Comparison of ENCODE assay signal across 8 mouse cellular contexts in the genomic region with DNA sequence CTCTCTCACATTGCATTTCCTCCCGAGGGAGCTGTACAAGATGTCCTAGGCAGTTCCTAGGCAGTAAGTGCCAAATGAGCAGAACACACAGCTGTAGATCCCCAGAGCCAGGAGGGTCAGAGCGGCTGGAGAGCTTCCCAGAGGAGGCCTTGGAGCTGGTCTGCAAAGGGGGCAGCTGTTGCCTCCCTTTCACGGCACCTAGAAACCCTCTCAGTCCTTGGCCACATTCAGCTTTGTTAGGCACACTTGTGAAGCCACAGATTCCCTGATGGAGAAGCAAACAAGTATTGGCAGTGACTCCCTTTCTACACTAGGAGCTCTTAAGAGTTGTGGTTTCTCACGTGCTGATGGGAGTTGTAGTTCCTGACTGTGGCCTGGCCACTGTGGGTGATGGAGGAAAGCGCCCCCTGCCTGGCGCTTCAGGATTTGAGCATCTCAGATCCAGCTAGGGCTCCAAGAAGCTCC. TPM values are rescaled to one million over a fixed set of nuclear protein-coding genes. Genes with fewer than 3 reads are reported as not detected.
DNase-seq lines count a peak whose midpoint lies in the region; ATAC-seq and TF ChIP-seq lines count a peak whose summit lies in the region.

No protein-coding gene starts in this region.

- no peaks in the 10 kb centered on the region for H3K9me3 ChIP-seq in G1E (replicated peaks)
- H3K9me3 ChIP-seq in hindbrain, embryonic 12.5 days (replicated peaks) = no peaks in the 10 kb centered on the region
- H3K9me3 ChIP-seq in lung, embryonic 16.5 days (ENCODE audit: control insufficient read depth, low read length) = no peaks in the 10 kb centered on the region

- no peaks in the 10 kb centered on the region for H3K36me3 ChIP-seq in G1E (replicated peaks)
- H3K36me3 ChIP-seq in hindbrain, embryonic 12.5 days = peaks cover 8% of the 10 kb centered on the region; the same call in 1 of the 2 replicates
- no peaks in the 10 kb centered on the region for H3K36me3 ChIP-seq in lung, embryonic 16.5 days (ENCODE audit: control insufficient read depth, insufficient read depth, low read length)

- H3K27ac ChIP-seq in hindbrain, embryonic 12.5 days = peak overlapping the region; percentile 79
- H3K27ac ChIP-seq in lung, embryonic 16.5 days (ENCODE audit: low read length) = peak overlapping the region; percentile 82

- no peak for ATAC-seq in G1E (ENCODE audit: extremely low read depth, insufficient number of reproducible peaks, low FRiP score, poor library complexity, severe bottlenecking)
- peak; percentile 60 for ATAC-seq in hindbrain, embryonic 12.5 days (ENCODE audit: low FRiP score)
- ATAC-seq in lung, embryonic 16.5 days (ENCODE audit: low read depth) = peak; percentile 93

- WGBS in hindbrain, embryonic 12.5 days = 27% methylated on average over 6 of the region's 6 CpGs
- WGBS in lung, embryonic 16.5 days = 12% methylated on average over 6 of the region's 6 CpGs

- H3K4me3 ChIP-seq in G1E (ENCODE audit: low read depth, low read length) = no peak overlapping the region
- no peak overlapping the region for H3K4me3 ChIP-seq in hindbrain, embryonic 12.5 days
- H3K4me3 ChIP-seq in lung, embryonic 16.5 days (ENCODE audit: low read length) = no peak overlapping the region

- H3K27me3 ChIP-seq in G1E (ENCODE audit: insufficient read depth, low read length) = peaks cover 49% of the 10 kb centered on the region
- no peaks in the 10 kb centered on the region; the same call in 1 of the 2 replicates for H3K27me3 ChIP-seq in hindbrain, embryonic 12.5 days
- no peaks in the 10 kb centered on the region for H3K27me3 ChIP-seq in lung, embryonic 16.5 days (ENCODE audit: control insufficient read depth, insufficient read depth, low read depth, low read length)

- H3K9ac ChIP-seq in hindbrain, embryonic 12.5 days = no peak overlapping the region; the same call in 1 of the 2 replicates
- no peak overlapping the region for H3K9ac ChIP-seq in lung, embryonic 16.5 days (ENCODE audit: low read length)

- no peak overlapping the region for H3K4me2 ChIP-seq in hindbrain, embryonic 12.5 days (replicated peaks)
- H3K4me2 ChIP-seq in lung, embryonic 16.5 days (ENCODE audit: low read depth, low read length) = no peak overlapping the region

- no peak for TF ChIP-seq CTCF in G1E (IDR thresholded peaks at IDR 0.05; ENCODE audit: low read depth, low read length)

- DNase-seq in G1E (ENCODE audit: low spot score) = peak; percentile 34
- peak; percentile 83 to 86 for DNase-seq in cerebellum, adult 18-20 months
- peak; percentile 84 to 88 for DNase-seq in frontal cortex, adult 2 months (ENCODE audit: extremely low spot score in 1 of 2, low spot score in 1 of 2)
- peak; percentile 92 for DNase-seq in layer of hippocampus, adult 9-11 months
- peak; percentile 59 for DNase-seq in ovary, postnatal 14 days (ENCODE audit: low spot score)
- DNase-seq in thymus, postnatal 14 days = peak; percentile 79

- peaks cover 15% of the 10 kb centered on the region for H3K4me1 ChIP-seq in G1E (ENCODE audit: insufficient read depth, low read depth, low read length)
- peaks cover 59% of the 10 kb centered on the region for H3K4me1 ChIP-seq in hindbrain, embryonic 12.5 days
- H3K4me1 ChIP-seq in lung, embryonic 16.5 days (replicated peaks; ENCODE audit: control insufficient read depth, insufficient read depth, low read length) = peaks cover 14% of the 10 kb centered on the region

RNA-seq across cellular contexts. Expression of a gene that starts 33.5 kb away (rescaled TPM):
- not detected in 2 replicates for total RNA-seq in G1E (2014; fragmentation: Nextera tagmentation)
- 0.16 and 0.23 TPM in 2 replicates for total RNA-seq in G1E (2017)
- 0.03 and 0.23 TPM in 2 replicates for polyA plus RNA-seq in G1E (2012)
- polyA plus RNA-seq in frontal cortex, adult 2 months (2012; rRNA removed) = 393 and 395 TPM in 2 replicates
- 21.3 and 23.0 TPM in 2 replicates for polyA plus RNA-seq in hindbrain, embryonic 12.5 days (2016; fragmentation: Nextera tagmentation; extraction: Ambion mirVana)
- polyA plus RNA-seq in lung, embryonic 16.5 days (2015; fragmentation: Nextera tagmentation; extraction: Ambion mirVana) = 0.88 and 1.0 TPM in 2 replicates

RNA-seq across cellular contexts. Expression of a gene that starts 52.9 kb away (rescaled TPM):
- not detected in 2 replicates for total RNA-seq in G1E (2014; fragmentation: Nextera tagmentation)
- 1.5 and 3.7 TPM in 2 replicates for total RNA-seq in G1E (2017)
- 2.3 and 3.5 TPM in 2 replicates for polyA plus RNA-seq in G1E (2012)
- 70.0 and 74.0 TPM in 2 replicates for polyA plus RNA-seq in frontal cortex, adult 2 months (2012; rRNA removed)
- 20.0 and 23.0 TPM in 2 replicates for polyA plus RNA-seq in hindbrain, embryonic 12.5 days (2016; fragmentation: Nextera tagmentation; extraction: Ambion mirVana)
- polyA plus RNA-seq in lung, embryonic 16.5 days (2015; fragmentation: Nextera tagmentation; extraction: Ambion mirVana) = 93.7 and 111 TPM in 2 replicates

Comparison
In these comparisons a context has a peak if more than half of its experiments do, and no peak if none do; other contexts are left out.
1. DNase-seq: peak in every context shown above with its lines; median percentile 92 in layer of hippocampus, adult 9-11 months; 86 in frontal cortex, adult 2 months; 84 in cerebellum, adult 18-20 months; 79 in thymus, postnatal 14 days; 59 in ovary, postnatal 14 days; 34 in G1E.
2. RNA of a gene that starts 33.5 kb away (polyA plus RNA-seq): 393 to 395 TPM in frontal cortex, adult 2 months; 21.3 to 23.0 TPM in hindbrain, embryonic 12.5 days, 0.88 to 1.0 TPM in lung, embryonic 16.5 days and 0.03 to 0.23 TPM in G1E; every median in the first group is over 10 times any median in the second.